Mouse (Mus musculus): ENCODE results near the gene Mlh1. TPM values are rescaled to one million over a fixed set of nuclear protein-coding genes. Genes with fewer than 3 reads are reported as not detected.

Gene Mlh1
- polyA plus RNA-seq, 1 experiment from 2014 or later, result 26.3 TPM

DNA sequence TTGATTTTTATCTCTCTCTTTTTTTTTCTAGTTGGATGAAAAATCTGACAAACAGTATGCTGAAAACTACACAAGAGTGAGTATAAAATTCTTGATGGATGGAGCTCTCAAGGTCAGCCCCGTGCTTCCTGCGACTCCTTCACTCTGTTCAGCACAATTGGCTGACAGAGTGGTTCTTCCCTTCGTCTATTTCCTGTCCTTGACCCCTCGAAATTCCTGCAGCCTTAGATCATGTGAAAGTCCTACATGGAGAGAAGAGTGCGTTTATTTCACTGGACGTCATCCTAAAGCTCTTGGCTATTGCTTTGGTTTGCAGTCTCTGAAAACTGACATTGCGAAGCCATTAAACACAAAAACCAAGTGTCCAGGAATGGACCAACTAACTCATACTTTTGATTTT lies 82.9 kb downstream of the Mlh1 start:
- Histone ChIP-seq H3K4me3 (replicated peaks) (no peak overlapping the region), H3K27ac (replicated peaks) (no peak overlapping the region), H3K9me3 (replicated peaks) (no peaks in the 10 kb centered on the region), H3K4me2 (no peak overlapping the region), H3K27me3 (replicated peaks) (no peaks in the 10 kb centered on the region), H3K9ac (replicated peaks) (no peak overlapping the region), H3K36me3 (peaks cover 17% of the 10 kb centered on the region), H3K4me1 (peaks cover 7% of the 10 kb centered on the region; the same call in 1 of the 2 replicates)
- WGBS, result 90% methylated on average over 7 of the region's 7 CpGs
- ATAC-seq (ENCODE audit: low FRiP score), result no peak

DNA sequence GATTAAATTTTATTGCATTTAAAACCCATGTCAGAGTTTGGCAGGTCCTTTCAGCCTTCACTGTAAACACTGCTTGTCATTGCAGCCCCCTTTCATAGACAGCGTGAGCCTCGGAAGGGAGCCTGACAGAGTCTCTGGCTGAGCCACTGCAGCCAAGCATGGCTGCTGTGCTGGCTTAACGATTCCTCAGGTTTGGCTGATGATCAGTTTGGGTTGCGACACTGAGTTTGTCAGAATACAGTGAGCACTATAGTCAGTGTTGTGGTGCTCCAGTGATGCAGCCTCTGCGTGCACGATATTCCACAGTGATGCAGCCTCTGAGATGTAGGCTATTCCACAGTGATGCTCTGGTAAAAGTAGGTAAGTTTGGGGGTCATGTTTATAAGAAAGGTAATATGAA lies 84.7 kb downstream of the Mlh1 start:
- no peak for ATAC-seq (ENCODE audit: low FRiP score)
- 67% methylated on average over 6 of the region's 6 CpGs for WGBS
- Histone ChIP-seq H3K27ac (replicated peaks) (no peak overlapping the region), H3K9me3 (replicated peaks) (no peaks in the 10 kb centered on the region), H3K27me3 (replicated peaks) (no peaks in the 10 kb centered on the region), H3K9ac (replicated peaks) (0 out of 2 replicates have a peak overlapping the region, but pooled peaks have one; percentile 11), H3K4me3 (replicated peaks) (no peak overlapping the region), H3K4me2 (no peak overlapping the region), H3K36me3 (peaks cover 13% of the 10 kb centered on the region), H3K4me1 (peaks cover 7% of the 10 kb centered on the region; the same call in 1 of the 2 replicates)

DNA sequence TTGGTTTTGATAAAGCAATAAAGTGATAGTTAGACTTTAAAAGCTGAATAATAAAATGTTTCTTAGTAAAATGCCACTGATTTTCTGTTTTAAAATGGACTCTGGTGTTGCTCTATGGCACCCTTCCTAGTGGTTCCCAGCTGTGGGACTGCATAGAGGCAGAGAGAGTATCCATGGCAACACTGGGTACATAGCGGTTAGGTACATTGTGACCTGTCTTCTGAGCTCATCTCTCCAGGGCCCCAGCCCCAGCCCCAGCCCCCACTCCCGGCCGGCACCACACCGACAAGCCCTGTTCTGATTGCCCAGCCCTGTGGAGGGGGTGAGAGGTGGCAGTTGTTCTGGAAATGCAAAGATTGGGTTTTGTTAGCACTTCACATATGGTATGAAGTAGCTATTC lies 86.7 kb downstream of the Mlh1 start:
- Histone ChIP-seq H3K9me3 (replicated peaks) (no peaks in the 10 kb centered on the region), H3K4me3 (replicated peaks) (no peak overlapping the region), H3K4me1 (peaks cover 7% of the 10 kb centered on the region; the same call in 1 of the 2 replicates), H3K4me2 (no peak overlapping the region), H3K27me3 (replicated peaks) (no peaks in the 10 kb centered on the region), H3K36me3 (peaks cover 5% of the 10 kb centered on the region; the same call in 1 of the 2 replicates), H3K9ac (replicated peaks) (no peak overlapping the region), H3K27ac (replicated peaks) (no peak overlapping the region)
- no peak for ATAC-seq (ENCODE audit: low FRiP score)
- 20% methylated on average over 4 of the region's 4 CpGs for WGBS

DNA sequence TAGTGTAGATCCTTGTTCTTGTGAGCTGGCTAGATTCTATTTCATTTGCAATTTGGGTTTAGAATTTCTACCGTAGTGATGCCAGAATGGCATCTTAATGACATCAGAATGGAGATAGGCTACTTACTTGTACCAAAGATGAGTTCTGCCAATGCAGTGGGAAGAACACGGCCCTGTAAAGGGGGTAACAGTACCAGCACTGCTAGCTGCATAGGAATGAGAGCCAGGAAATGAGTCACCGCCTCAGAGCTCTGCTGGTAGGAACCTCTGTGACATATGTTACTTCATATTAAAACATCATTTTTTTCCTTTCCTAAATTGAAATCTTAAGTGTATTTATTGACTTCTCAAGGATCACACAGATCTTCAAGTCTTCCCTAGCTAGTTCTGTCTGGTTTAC lies 89.4 kb downstream of the Mlh1 start:
- H3K27me3 ChIP-seq (replicated peaks), result no peaks in the 10 kb centered on the region
- H3K9ac ChIP-seq (replicated peaks), result no peak overlapping the region
- H3K4me3 ChIP-seq (replicated peaks), result no peak overlapping the region
- H3K4me1 ChIP-seq, result peaks cover 7% of the 10 kb centered on the region; the same call in 1 of the 2 replicates
- H3K9me3 ChIP-seq (replicated peaks), result no peaks in the 10 kb centered on the region
- no peak overlapping the region for H3K27ac ChIP-seq (replicated peaks)
- ATAC-seq (ENCODE audit: low FRiP score), result no peak
- H3K4me2 ChIP-seq, result no peak overlapping the region
- WGBS, result 83% methylated on average over 3 of the region's 3 CpGs
- H3K36me3 ChIP-seq, result no peaks in the 10 kb centered on the region

DNA sequence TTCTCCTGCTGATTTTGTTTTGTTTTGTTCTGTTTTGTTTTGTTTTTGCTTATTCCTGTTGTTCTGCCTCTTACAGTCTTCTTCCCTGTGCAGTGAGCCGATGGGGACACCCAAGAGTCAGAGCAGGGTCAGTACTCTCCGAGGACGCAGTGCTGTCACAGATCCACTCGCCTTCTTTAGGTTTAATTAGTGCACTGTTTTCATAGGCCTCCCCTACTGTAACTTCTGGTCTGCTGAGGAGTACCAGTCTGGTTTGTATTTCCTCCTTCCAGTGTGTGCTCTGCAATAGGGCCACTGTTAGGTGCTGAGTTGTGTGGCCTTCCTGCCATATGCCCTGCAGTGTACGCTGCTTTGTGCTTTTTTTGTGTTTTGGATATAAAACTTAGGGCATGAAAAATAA lies 92.6 kb downstream of the Mlh1 start:
- Histone ChIP-seq H3K9me3 (replicated peaks) (no peaks in the 10 kb centered on the region), H3K9ac (replicated peaks) (no peak overlapping the region), H3K4me2 (no peak overlapping the region), H3K27ac (replicated peaks) (no peak overlapping the region), H3K36me3 (0 out of 2 replicates have a peak, but pooled peaks cover 2% of the 10 kb centered on the region), H3K27me3 (replicated peaks) (no peaks in the 10 kb centered on the region), H3K4me3 (replicated peaks) (no peak overlapping the region), H3K4me1 (no peaks in the 10 kb centered on the region)
- no peak for ATAC-seq (ENCODE audit: low FRiP score)
- 86% methylated on average over 5 of the region's 5 CpGs for WGBS

Other genes starting within 250 kb of the Mlh1 start
- 0.98 and 1.3 TPM in 2 replicates for gene Ccrl2, start 214.3 kb downstream of the Mlh1 start, polyA plus RNA-seq (2015; fragmentation: Nextera tagmentation; extraction: Ambion mirVana)
- gene Lrrfip2, start 154.2 kb downstream of the Mlh1 start, polyA plus RNA-seq (2015; fragmentation: Nextera tagmentation; extraction: Ambion mirVana), result 46.0 and 46.7 TPM in 2 replicates
- gene Epm2aip1, start 138 bp upstream of the Mlh1 start, polyA plus RNA-seq (2015; fragmentation: Nextera tagmentation; extraction: Ambion mirVana), result 46.5 and 50.7 TPM in 2 replicates
- gene Trank1, start 39.9 kb upstream of the Mlh1 start, polyA plus RNA-seq (2015; fragmentation: Nextera tagmentation; extraction: Ambion mirVana), result 10.1 and 12.4 TPM in 2 replicates
- 11.2 and 12.2 TPM in 2 replicates for gene Dclk3, start 167.3 kb upstream of the Mlh1 start, polyA plus RNA-seq (2015; fragmentation: Nextera tagmentation; extraction: Ambion mirVana)

All from neural tube, embryonic 15.5 days (tissue).